Mouse (Mus musculus): ENCODE data around the gene Gnptab. TPM values are rescaled to one million over a fixed set of nuclear protein-coding genes. Genes with fewer than 3 reads are reported as not detected.

The Gnptab gene
- total RNA-seq, 1 experiment = 25.1 TPM

- no peak overlapping the region for H3K27ac ChIP-seq (ENCODE audit: insufficient read depth, low read depth, low read length, poor library complexity, severe bottlenecking)
- in situ Hi-C loops (cut with MboI; ENCODE audit: low sequenced_read_pairs in 2 of 2, unreplicated experiment in 2 of 2) = no loop called here
Measured at GRCm38 (mm10) chr10:88345899-88346401, 33.0 kb upstream of the Gnptab start.

GRCm38 (mm10) chr10:88346454-88347245, 32.3 kb upstream of the Gnptab start:
- Histone ChIP-seq H3K9ac (ENCODE audit: insufficient read depth, low read depth, low read length, poor library complexity, severe bottlenecking) (no peak overlapping the region), H3K9me3 (ENCODE audit: control insufficient read depth, insufficient read depth, low read depth, low read length) (no peaks in the 10 kb centered on the region), H3K4me3 (ENCODE audit: insufficient read depth in 1 of 2, low read depth in 1 of 2, low read length in 2 of 2, poor library complexity in 1 of 2, severe bottlenecking in 1 of 2) (no peak overlapping the region), H3K36me3 (ENCODE audit: control insufficient read depth, insufficient read depth, low read length, poor library complexity, severe bottlenecking) (no peaks in the 10 kb centered on the region), H3K27ac (ENCODE audit: insufficient read depth, low read depth, low read length, poor library complexity, severe bottlenecking) (no peak overlapping the region), H3K4me1 (ENCODE audit: control insufficient read depth in 2 of 2, insufficient read depth in 2 of 2, low read length in 2 of 2, poor library complexity in 1 of 2) (peaks cover 3 to 19% of the 10 kb centered on the region in 2 experiments; a peak in 2 of 4 replicates)
- in situ Hi-C loops (cut with MboI; ENCODE audit: low sequenced_read_pairs in 2 of 2, unreplicated experiment in 2 of 2) = no loop called here
- TF ChIP-seq CHD2 (IDR thresholded peaks at IDR 0.05; ENCODE audit: low read depth, low read length) = no peak
- DNase-seq (ENCODE audit: low read depth, low spot score) = no peak

More at GRCm38 (mm10) chr10:88345899-88346401, 33.0 kb upstream of the Gnptab start:
- no peak overlapping the region for H3K4me3 ChIP-seq (ENCODE audit: insufficient read depth in 1 of 2, low read depth in 1 of 2, low read length in 2 of 2, poor library complexity in 1 of 2, severe bottlenecking in 1 of 2)
- no peak for DNase-seq (ENCODE audit: low read depth, low spot score)
- no peaks in the 10 kb centered on the region for H3K9me3 ChIP-seq (ENCODE audit: control insufficient read depth, insufficient read depth, low read depth, low read length)
- H3K36me3 ChIP-seq (ENCODE audit: control insufficient read depth, insufficient read depth, low read length, poor library complexity, severe bottlenecking) = no peaks in the 10 kb centered on the region
- H3K4me1 ChIP-seq (ENCODE audit: control insufficient read depth in 2 of 2, insufficient read depth in 2 of 2, low read length in 2 of 2, poor library complexity in 1 of 2) = peaks cover 3 to 19% of the 10 kb centered on the region in 2 experiments; a peak in 2 of 4 replicates
- no peak overlapping the region for H3K9ac ChIP-seq (ENCODE audit: insufficient read depth, low read depth, low read length, poor library complexity, severe bottlenecking)
- TF ChIP-seq ZC3H11A (IDR thresholded peaks at IDR 0.05; ENCODE audit: borderline replicate concordance, low read depth, low read length) (no peak), MAFK (IDR thresholded peaks at IDR 0.05; ENCODE audit: insufficient read depth, low read depth, low read length) (no peak), ZNF384 (IDR thresholded peaks at IDR 0.05; ENCODE audit: low read depth, low read length) (no peak), CHD2 (IDR thresholded peaks at IDR 0.05; ENCODE audit: low read depth, low read length) (no peak), HCFC1 (IDR thresholded peaks at IDR 0.05; ENCODE audit: borderline replicate concordance, insufficient read depth, low read length) (no peak)

- in situ Hi-C loops (cut with MboI; ENCODE audit: low sequenced_read_pairs in 2 of 2, unreplicated experiment in 2 of 2) = no loop called here
- H3K9me3 ChIP-seq (ENCODE audit: control insufficient read depth, insufficient read depth, low read depth, low read length) = no peaks in the 10 kb centered on the region
- H3K4me3 ChIP-seq (ENCODE audit: insufficient read depth in 1 of 2, low read depth in 1 of 2, low read length in 2 of 2, poor library complexity in 1 of 2, severe bottlenecking in 1 of 2) = no peak overlapping the region
- peaks cover 3 to 19% of the 10 kb centered on the region in 2 experiments; a peak in 2 of 4 replicates for H3K4me1 ChIP-seq (ENCODE audit: control insufficient read depth in 2 of 2, insufficient read depth in 2 of 2, low read length in 2 of 2, poor library complexity in 1 of 2)
- H3K36me3 ChIP-seq (ENCODE audit: control insufficient read depth, insufficient read depth, low read length, poor library complexity, severe bottlenecking) = no peaks in the 10 kb centered on the region
- TF ChIP-seq MAFK (IDR thresholded peaks at IDR 0.05; ENCODE audit: insufficient read depth, low read depth, low read length) (no peak), CHD2 (IDR thresholded peaks at IDR 0.05; ENCODE audit: low read depth, low read length) (peak; percentile 48; the same call in 1 of the 2 replicates)
- no peak overlapping the region; the same call in 1 of the 2 replicates for H3K27ac ChIP-seq (ENCODE audit: insufficient read depth, low read depth, low read length, poor library complexity, severe bottlenecking)
- no peak overlapping the region for H3K9ac ChIP-seq (ENCODE audit: insufficient read depth, low read depth, low read length, poor library complexity, severe bottlenecking)
- DNase-seq (ENCODE audit: low read depth, low spot score) = peak; percentile 82
Measured at GRCm38 (mm10) chr10:88349800-88350199, 29.1 kb upstream of the Gnptab start.

- H3K36me3 ChIP-seq (ENCODE audit: control insufficient read depth, insufficient read depth, low read length, poor library complexity, severe bottlenecking) = no peaks in the 10 kb centered on the region
- TF ChIP-seq ZNF384 (IDR thresholded peaks at IDR 0.05; ENCODE audit: low read depth, low read length) (no peak), HCFC1 (IDR thresholded peaks at IDR 0.05; ENCODE audit: borderline replicate concordance, insufficient read depth, low read length) (no peak), MAFK (IDR thresholded peaks at IDR 0.05; ENCODE audit: insufficient read depth, low read depth, low read length) (no peak)
- no peak overlapping the region for H3K9ac ChIP-seq (ENCODE audit: insufficient read depth, low read depth, low read length, poor library complexity, severe bottlenecking)
- H3K27ac ChIP-seq (ENCODE audit: insufficient read depth, low read depth, low read length, poor library complexity, severe bottlenecking) = no peak overlapping the region
- H3K9me3 ChIP-seq (ENCODE audit: control insufficient read depth, insufficient read depth, low read depth, low read length) = no peaks in the 10 kb centered on the region
- DNase-seq (ENCODE audit: low read depth, low spot score) = no peak
- H3K4me1 ChIP-seq (ENCODE audit: control insufficient read depth in 2 of 2, insufficient read depth in 2 of 2, low read length in 2 of 2, poor library complexity in 1 of 2) = peaks cover 3 to 17% of the 10 kb centered on the region in 2 experiments; a peak in 2 of 4 replicates
- H3K4me3 ChIP-seq (ENCODE audit: insufficient read depth in 1 of 2, low read depth in 1 of 2, low read length in 2 of 2, poor library complexity in 1 of 2, severe bottlenecking in 1 of 2) = no peak overlapping the region
- in situ Hi-C loops (cut with MboI; ENCODE audit: low sequenced_read_pairs in 2 of 2, unreplicated experiment in 2 of 2) = no loop called here
Measured at GRCm38 (mm10) chr10:88350687-88351086, 28.2 kb upstream of the Gnptab start.

Measured in ES-E14 (cell line).